Mouse (Mus musculus): ENCODE results near the gene Slc26a9. TPM values are rescaled to one million over a fixed set of nuclear protein-coding genes. Genes with fewer than 3 reads are reported as not detected.

Slc26a9 gene
- polyA plus RNA-seq, 1 experiment from 2014 or later = 15.4 TPM

DNA sequence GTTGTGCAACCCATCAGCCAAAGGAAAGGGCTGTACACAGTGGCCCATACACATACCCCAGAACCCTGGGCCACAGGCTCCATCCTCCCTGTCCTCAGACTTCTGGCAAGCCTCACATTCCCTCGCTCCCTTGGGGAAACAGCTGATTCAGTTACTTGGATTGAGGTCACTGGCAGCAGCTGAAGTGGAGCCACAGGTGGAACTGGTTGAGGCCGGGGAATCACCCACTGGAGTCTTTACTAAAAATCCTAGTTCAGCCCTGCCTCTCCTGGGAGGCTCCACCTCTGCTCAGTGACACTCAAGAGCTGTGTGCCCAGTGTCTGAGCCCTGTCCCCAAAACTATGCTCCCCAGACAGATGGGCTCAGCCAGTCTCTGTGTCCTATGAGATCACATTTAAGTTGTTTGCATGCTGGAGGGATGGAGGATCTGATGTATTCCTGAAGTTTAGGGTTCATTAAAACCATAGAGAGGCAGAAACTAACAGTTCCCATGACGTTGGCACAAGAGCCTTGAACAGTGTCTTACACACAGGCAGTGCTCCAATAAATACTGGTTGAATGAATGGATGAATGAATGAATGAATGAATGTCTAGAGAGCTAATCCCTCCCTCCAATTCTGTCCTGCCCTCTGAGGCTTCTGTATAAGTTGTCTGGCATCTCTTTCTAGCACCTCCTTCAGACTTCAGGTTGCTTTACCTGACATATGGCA, 7.5 kb downstream of the Slc26a9 start:
- no peak for ATAC-seq (ENCODE audit: low FRiP score, low TSS enrichment)
- H3K4me3 ChIP-seq (ENCODE audit: low read depth, low read length) = no peak overlapping the region
- 62% methylated on average over 3 of the region's 3 CpGs for WGBS
- peak overlapping the region; percentile 53; the same call in 1 of the 2 replicates for H3K27ac ChIP-seq (replicated peaks)
- DNase-seq (ENCODE audit: low spot score) = no peak
- TF ChIP-seq CTCF (IDR thresholded peaks at IDR 0.05; ENCODE audit: low read depth) = no peak
- no peak for TF ChIP-seq EP300 (optimal IDR thresholded peaks at IDR 0.05)
- H3K9ac ChIP-seq (ENCODE audit: low read length) = no peak overlapping the region
- H3K4me2 ChIP-seq (replicated peaks; ENCODE audit: low read depth) = no peak overlapping the region
- no peaks in the 10 kb centered on the region for H3K9me3 ChIP-seq (ENCODE audit: control insufficient read depth, low read length)
- no peaks in the 10 kb centered on the region for H3K4me1 ChIP-seq (replicated peaks; ENCODE audit: control insufficient read depth, insufficient read depth)
- no peaks in the 10 kb centered on the region for H3K27me3 ChIP-seq (ENCODE audit: control insufficient read depth, insufficient read depth, low read length)
- no peaks in the 10 kb centered on the region for H3K36me3 ChIP-seq (ENCODE audit: control insufficient read depth, insufficient read depth, low read length)

GRCm38 (mm10) chr1:131751891-131752311, 8.1 kb downstream of the Slc26a9 start:
- ATAC-seq (ENCODE audit: low FRiP score, low TSS enrichment) (peak; percentile 40; the same call in 1 of the 2 replicates), DNase-seq (ENCODE audit: low spot score) (no peak)
- H3K4me1 ChIP-seq (replicated peaks; ENCODE audit: control insufficient read depth, insufficient read depth) = no peaks in the 10 kb centered on the region
- H3K9ac ChIP-seq (ENCODE audit: low read length) = no peak overlapping the region
- H3K27ac ChIP-seq (replicated peaks) = peak overlapping the region; percentile 53
- no peak overlapping the region for H3K4me2 ChIP-seq (replicated peaks; ENCODE audit: low read depth)
- H3K4me3 ChIP-seq (ENCODE audit: low read depth, low read length) = no peak overlapping the region
- TF ChIP-seq EP300 (optimal IDR thresholded peaks at IDR 0.05) (no peak), CTCF (IDR thresholded peaks at IDR 0.05; ENCODE audit: low read depth) (no peak)
- WGBS = 44% methylated on average over 10 of the region's 10 CpGs
- no peaks in the 10 kb centered on the region for H3K27me3 ChIP-seq (ENCODE audit: control insufficient read depth, insufficient read depth, low read length)
- no peaks in the 10 kb centered on the region for H3K9me3 ChIP-seq (ENCODE audit: control insufficient read depth, low read length)
- H3K36me3 ChIP-seq (ENCODE audit: control insufficient read depth, insufficient read depth, low read length) = no peaks in the 10 kb centered on the region

DNA sequence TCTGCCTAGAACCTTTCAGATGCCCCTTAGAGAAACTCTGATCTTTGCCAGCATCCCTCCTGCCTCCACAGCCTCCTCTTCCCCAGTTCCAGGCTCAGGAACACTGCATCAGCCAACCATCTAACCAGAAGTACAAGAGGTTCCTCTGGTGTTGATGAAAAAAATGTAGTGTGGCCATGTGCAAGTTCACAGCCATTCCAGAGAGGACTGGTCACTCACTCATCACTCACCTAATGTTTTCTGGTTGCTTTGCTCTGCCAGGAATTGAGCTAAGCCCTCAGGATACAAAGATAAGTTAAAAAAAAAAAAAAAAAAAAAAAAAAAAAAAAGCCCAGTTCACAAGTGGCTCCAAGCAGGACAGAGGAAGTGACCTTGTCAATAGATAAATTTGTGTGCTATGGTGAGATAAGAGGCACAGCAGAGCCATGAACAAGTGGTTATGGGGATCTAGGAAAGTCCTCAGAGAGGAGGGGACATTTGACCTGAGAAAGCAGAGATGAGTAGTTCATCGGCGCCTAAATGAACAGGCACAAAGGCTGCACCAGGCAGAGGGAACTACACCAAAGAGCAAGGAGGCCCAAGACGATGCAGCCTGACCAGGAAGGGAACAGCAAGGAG, 10.5 kb downstream of the Slc26a9 start:
- Histone ChIP-seq H3K9me3 (ENCODE audit: control insufficient read depth, low read length) (no peaks in the 10 kb centered on the region), H3K27me3 (ENCODE audit: control insufficient read depth, insufficient read depth, low read length) (no peaks in the 10 kb centered on the region), H3K4me1 (replicated peaks; ENCODE audit: control insufficient read depth, insufficient read depth) (no peaks in the 10 kb centered on the region), H3K4me3 (ENCODE audit: low read depth, low read length) (no peak overlapping the region), H3K9ac (ENCODE audit: low read length) (no peak overlapping the region), H3K36me3 (ENCODE audit: control insufficient read depth, insufficient read depth, low read length) (no peaks in the 10 kb centered on the region), H3K27ac (replicated peaks) (no peak overlapping the region), H3K4me2 (replicated peaks; ENCODE audit: low read depth) (no peak overlapping the region)
- no peak for TF ChIP-seq CTCF (IDR thresholded peaks at IDR 0.05; ENCODE audit: low read depth)
- TF ChIP-seq EP300 (optimal IDR thresholded peaks at IDR 0.05) = no peak
- 44% methylated on average over 3 of the region's 3 CpGs for WGBS
- ATAC-seq (ENCODE audit: low FRiP score, low TSS enrichment) (no peak), DNase-seq (ENCODE audit: low spot score) (no peak)

GRCm38 (mm10) chr1:131754916-131755315, 11.1 kb downstream of the Slc26a9 start:
- TF ChIP-seq EP300 (optimal IDR thresholded peaks at IDR 0.05) (no peak), CTCF (IDR thresholded peaks at IDR 0.05; ENCODE audit: low read depth) (no peak)
- ATAC-seq (ENCODE audit: low FRiP score, low TSS enrichment) (no peak), DNase-seq (ENCODE audit: low spot score) (no peak)
- Histone ChIP-seq H3K36me3 (ENCODE audit: control insufficient read depth, insufficient read depth, low read length) (no peaks in the 10 kb centered on the region), H3K27me3 (ENCODE audit: control insufficient read depth, insufficient read depth, low read length) (no peaks in the 10 kb centered on the region), H3K4me1 (replicated peaks; ENCODE audit: control insufficient read depth, insufficient read depth) (no peaks in the 10 kb centered on the region), H3K4me3 (ENCODE audit: low read depth, low read length) (no peak overlapping the region), H3K27ac (replicated peaks) (no peak overlapping the region), H3K9me3 (ENCODE audit: control insufficient read depth, low read length) (no peaks in the 10 kb centered on the region), H3K9ac (ENCODE audit: low read length) (no peak overlapping the region), H3K4me2 (replicated peaks; ENCODE audit: low read depth) (no peak overlapping the region)
- 84% methylated on average over 4 of the region's 4 CpGs for WGBS

DNA sequence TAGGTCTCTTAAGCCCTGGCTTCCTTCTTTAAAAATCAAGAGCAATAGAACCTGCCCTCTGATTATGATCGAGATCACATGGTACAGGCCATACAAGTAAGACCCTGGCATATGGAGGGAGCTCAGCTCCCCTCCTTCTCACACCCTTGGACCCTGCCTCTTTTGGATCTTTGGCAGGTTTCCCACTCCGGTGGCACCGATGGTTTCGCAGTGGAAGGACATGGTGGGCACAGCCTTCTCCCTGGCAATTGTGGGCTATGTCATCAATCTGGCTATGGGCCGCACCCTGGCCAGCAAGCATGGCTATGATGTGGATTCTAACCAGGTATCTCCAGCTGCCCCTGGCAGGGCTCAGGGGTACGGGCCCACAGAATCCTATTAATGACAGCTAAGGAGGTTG, 13.4 kb downstream of the Slc26a9 start:
- no peak overlapping the region for H3K4me2 ChIP-seq (replicated peaks; ENCODE audit: low read depth)
- no peaks in the 10 kb centered on the region for H3K36me3 ChIP-seq (ENCODE audit: control insufficient read depth, insufficient read depth, low read length)
- no peak overlapping the region for H3K9ac ChIP-seq (ENCODE audit: low read length)
- 96% methylated on average over 6 of the region's 6 CpGs for WGBS
- ATAC-seq (ENCODE audit: low FRiP score, low TSS enrichment) = no peak
- DNase-seq (ENCODE audit: low spot score) = no peak
- no peaks in the 10 kb centered on the region for H3K27me3 ChIP-seq (ENCODE audit: control insufficient read depth, insufficient read depth, low read length)
- no peak overlapping the region for H3K4me3 ChIP-seq (ENCODE audit: low read depth, low read length)
- no peaks in the 10 kb centered on the region for H3K9me3 ChIP-seq (ENCODE audit: control insufficient read depth, low read length)
- TF ChIP-seq CTCF (IDR thresholded peaks at IDR 0.05; ENCODE audit: low read depth) (no peak), EP300 (optimal IDR thresholded peaks at IDR 0.05) (no peak)
- H3K4me1 ChIP-seq (replicated peaks; ENCODE audit: control insufficient read depth, insufficient read depth) = no peaks in the 10 kb centered on the region
- no peak overlapping the region for H3K27ac ChIP-seq (replicated peaks)

DNA sequence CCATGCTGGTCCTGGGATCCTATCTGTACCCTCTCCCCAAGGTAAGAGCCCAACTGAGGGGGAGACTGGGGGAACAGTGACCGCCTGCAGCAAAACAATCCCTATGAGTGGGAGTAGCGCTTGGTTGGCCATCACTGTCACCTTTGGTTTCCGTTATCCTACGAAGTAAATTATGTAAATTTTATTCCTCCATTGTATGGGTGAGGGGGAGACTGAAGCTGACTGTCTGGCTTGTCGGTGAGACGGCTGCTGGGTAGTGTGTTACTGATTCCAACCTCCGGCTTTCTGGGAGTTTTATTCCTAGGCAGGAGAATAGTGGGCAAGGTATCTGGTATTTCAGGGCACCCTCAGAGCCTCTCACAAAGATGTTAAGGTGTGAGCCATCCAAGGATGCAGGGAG, 15.0 kb downstream of the Slc26a9 start:
- no peak overlapping the region for H3K4me2 ChIP-seq (replicated peaks; ENCODE audit: low read depth)
- H3K27me3 ChIP-seq (ENCODE audit: control insufficient read depth, insufficient read depth, low read length) = no peaks in the 10 kb centered on the region
- H3K9ac ChIP-seq (ENCODE audit: low read length) = no peak overlapping the region
- H3K4me3 ChIP-seq (ENCODE audit: low read depth, low read length) = no peak overlapping the region
- H3K36me3 ChIP-seq (ENCODE audit: control insufficient read depth, insufficient read depth, low read length) = no peaks in the 10 kb centered on the region
- DNase-seq (ENCODE audit: low spot score) = no peak
- no peak for ATAC-seq (ENCODE audit: low FRiP score, low TSS enrichment)
- TF ChIP-seq CTCF (IDR thresholded peaks at IDR 0.05; ENCODE audit: low read depth) (no peak), EP300 (optimal IDR thresholded peaks at IDR 0.05) (no peak)
- H3K27ac ChIP-seq (replicated peaks) = no peak overlapping the region
- WGBS = 81% methylated on average over 7 of the region's 7 CpGs
- H3K9me3 ChIP-seq (ENCODE audit: control insufficient read depth, low read length) = no peaks in the 10 kb centered on the region
- no peaks in the 10 kb centered on the region for H3K4me1 ChIP-seq (replicated peaks; ENCODE audit: control insufficient read depth, insufficient read depth)
